Mouse (Mus musculus) thymus, postnatal 10 days (tissue): Measurements from ENCODE around the gene Vwce.

Experiments
- DNase-seq, 2 experiments: peaks; one replicate each; pipeline ENCODE4 v3.0.0; 2021; ENCODE audit warnings: low spot score in 2 of 2

Vwce gene

GRCm38 (mm10) chr19:10691121-10691520 lies 57.1 kb downstream of the Vwce start:
- DNase-seq, result no peak

- no peak for DNase-seq
These were observed 57.6 kb downstream of the Vwce start for GRCm38 (mm10) chr19:10691660-10692059.

GRCm38 (mm10) chr19:10692361-10692760 lies 58.3 kb downstream of the Vwce start:
- DNase-seq, result no peak

GRCm38 (mm10) chr19:10693926-10694682 lies 60.1 kb downstream of the Vwce start:
- DNase-seq, result no peak

DNA sequence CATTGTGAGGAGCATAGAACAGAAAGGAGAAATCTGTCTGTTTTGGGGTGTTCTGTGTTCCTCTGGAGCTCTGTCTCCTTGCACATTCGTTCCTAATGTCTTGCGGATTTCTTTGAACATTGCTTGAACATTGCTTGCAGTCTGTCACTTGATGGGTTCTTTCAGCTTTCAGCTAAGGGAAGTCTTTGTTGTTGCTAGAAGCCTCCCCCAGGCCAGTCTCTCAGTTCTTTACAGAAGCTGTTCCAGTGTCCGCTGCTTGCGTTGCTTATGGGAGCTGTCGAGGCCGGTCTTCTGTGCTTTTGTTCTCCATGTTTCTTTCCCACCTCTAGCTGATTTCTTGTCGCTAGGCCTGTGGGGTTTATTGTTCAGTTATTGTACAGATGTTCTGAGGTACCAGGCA lies 61.8 kb downstream of the Vwce start:
- DNase-seq, result no peak

DNA sequence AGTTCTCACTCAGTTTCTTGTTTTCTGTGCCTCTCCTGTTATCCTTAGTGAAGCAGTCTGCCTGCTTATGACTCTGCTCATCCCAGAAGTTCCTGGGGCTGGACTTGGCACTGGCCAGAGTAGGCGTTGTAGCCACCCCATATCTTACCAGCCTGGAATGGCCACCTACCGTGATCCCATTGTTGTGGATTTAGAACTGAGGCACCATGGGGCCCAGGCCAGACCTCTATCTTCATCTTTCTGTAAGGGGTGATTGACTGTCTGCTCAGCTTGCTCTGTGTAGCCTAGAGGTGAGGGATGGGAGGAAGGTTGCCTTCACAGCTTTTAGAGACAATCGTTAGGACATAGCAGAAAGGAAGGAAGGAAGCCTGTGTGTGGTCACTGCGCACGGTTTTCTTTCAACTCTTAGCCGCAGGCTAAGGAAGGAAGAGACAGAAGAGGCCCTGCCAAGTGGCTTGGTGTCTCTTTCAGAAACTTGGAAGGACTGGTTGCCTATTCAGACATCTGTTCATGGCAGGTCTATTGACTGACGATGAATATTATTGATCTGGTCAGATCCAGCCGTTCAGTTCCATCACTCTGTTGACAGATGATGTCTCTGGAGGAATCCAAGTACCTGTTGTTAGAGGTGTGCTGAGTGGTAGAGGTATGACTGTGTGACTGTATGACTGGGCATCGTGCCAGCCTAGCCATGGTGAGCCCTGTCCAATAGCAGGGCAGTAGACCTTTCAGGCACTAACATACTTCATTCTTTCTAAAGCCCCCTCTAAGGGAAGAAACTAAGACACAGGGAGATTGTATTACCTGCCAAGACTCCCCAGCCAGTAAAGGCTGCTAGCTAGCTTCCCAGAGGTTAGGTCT lies 64.3 kb downstream of the Vwce start:
- DNase-seq, result no peak

GRCm38 (mm10) chr19:10699851-10700250 lies 65.8 kb downstream of the Vwce start:
- DNase-seq, result no peak

DNA sequence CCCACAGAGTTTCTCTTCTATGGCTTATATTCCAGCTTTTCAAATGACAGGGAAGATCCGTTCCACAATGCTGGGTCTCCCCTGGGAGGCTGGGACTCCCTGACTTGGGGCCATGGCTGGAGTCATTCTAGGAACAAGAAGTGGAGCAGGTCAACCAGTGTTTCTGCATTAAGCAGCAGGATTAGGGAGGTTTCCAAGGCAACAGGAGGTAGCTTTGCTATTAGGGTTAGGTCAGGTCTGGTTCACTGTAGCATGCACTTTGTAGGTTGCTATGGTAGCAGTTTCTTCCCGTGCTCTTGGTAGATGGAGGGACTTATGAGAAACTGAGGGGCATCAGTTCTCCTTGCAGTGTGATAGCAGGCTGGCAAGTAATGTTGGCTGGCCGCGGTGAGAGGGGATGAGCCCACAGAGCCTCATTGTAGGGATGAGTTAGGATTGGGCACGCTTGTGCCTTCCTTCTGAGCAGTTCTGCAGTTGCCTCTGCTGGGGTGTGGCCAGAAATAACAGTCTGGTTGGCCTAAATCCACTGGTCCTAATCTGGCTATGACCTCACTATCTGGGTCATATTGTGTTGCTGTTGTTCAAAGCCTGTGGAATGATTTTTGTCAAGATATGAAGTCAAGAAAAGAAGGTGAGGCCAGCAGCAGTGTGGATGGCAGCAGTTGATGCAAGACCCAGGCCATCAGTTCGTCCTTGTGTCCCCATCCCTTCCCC lies 67.2 kb downstream of the Vwce start:
- DNase-seq, result no peak

- DNase-seq, result no peak
These were observed 68.1 kb downstream of the Vwce start for GRCm38 (mm10) chr19:10702125-10702524.

GRCm38 (mm10) chr19:10703470-10703869 lies 69.5 kb downstream of the Vwce start:
- DNase-seq, result no peak

DNA sequence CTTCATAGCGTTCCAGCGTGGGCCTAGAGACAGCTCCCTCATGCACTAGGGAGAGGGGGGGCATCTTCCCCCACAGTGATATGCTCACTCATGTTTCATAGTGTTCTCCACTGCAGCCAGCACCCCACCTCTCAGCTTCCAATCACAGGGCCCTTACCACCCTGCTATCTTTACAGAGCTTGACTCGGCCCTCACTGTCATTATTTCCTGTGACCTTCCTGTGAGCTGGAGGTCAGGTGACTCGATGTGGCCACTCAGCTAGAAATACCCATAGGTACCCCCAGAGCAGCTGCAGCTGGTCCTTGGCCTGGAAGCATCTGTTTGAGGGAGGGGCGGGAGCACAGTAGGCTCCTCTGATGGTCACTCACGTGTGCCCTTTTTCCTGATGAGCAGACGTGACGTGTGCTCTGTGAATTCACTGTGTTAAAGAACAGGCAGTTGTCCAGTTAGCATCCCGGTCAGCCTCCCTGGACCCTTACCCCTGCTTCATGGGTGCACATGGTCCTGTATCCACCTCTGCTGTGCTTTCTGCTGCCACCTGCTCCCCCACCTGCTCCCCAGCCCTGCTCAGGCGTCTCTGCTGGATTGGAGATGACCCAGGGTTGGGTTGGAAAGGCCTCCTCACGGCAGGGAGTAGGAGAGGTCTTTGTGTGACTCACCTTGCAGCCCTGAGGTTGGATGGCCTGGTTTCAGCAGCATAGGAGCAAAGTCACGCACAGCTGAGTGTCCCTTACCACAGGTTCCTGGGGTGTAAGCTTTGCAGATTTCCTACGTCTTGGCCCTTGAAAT lies 73.3 kb downstream of the Vwce start:
- no peak for DNase-seq

- DNase-seq, result no peak
These were observed 73.9 kb downstream of the Vwce start for GRCm38 (mm10) chr19:10707881-10708280.

GRCm38 (mm10) chr19:10708900-10709299 lies 74.9 kb downstream of the Vwce start:
- no peak for DNase-seq

DNA sequence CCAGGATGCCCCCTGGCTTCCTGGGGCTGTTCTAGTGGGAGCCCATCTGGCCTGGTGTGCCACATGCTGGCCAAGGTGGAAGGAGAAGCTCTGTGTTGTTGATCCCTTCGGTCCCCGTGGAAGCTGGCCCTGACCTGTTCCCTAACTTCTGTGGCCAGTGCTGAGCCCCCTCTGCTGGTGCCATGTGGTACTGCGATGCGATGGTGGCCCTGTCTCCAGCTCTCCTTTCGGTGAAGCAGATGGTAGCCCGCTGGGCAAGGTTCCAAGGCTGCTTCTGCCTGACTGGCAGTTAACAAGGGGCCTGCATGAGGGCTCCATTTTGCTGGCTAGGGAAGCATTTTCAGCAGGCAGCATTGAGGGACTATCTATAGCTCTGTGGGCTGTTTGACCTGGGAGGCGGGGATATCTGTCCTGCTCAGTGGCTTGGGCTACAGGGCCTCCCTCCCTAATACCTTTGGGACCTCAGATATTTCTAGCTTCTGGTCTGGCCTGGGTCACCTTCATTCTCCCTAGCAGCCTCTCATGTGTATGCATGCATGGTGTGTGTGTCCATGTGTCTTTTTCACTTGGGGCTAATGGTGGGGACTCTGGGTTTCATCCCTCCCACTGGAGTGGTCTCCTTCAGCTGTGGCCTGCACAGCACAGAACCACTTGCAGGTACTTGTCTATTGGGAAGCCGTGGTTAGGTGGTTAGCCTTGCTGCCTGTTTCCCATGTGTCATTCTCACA lies 75.5 kb downstream of the Vwce start:
- DNase-seq, result peak; percentile 75 to 88

GRCm38 (mm10) chr19:10710088-10710511 lies 76.1 kb downstream of the Vwce start:
- DNase-seq, result peak; percentile 42 to 58

DNA sequence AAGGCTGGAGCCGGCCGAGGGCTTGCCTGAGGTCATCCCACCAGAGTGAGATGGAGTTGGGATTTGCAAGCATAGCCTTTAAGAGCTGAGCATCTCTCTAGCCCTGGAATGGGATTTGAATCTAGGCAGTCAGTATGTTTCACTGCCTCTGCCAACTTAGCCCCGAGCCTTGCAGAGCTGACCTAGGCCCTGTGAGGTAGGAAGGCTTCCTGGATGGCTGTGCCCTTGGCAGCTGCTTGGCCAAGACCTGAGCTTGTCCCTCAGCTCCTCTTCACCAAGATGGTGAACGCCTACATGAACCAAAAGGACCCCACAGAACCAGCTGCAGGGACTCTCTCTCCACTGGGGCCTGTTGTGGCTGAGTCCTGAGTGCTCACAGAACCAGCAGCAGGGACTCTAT lies 76.7 kb downstream of the Vwce start:
- no peak for DNase-seq

GRCm38 (mm10) chr19:10712194-10712593 lies 78.2 kb downstream of the Vwce start:
- DNase-seq, result no peak

DNA sequence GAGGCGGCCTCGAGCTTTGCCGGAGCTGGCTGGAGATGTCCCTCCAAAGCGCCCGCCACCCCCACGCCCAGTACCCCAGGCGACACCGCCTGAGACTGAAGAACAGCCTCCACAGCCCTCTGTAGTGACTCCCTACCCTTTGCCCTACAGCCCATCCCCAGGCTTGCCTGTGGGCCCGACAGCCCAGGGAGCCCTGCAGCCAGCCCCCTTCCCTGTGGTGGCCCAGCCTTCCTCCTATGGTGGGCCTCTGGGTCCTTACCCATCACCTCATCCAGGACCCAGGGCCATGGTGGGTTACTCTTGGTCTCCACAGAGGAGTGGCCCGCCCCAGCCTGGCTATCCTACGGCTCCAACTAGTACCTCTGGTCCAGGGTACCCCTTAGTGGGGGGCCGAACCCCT lies 78.6 kb downstream of the Vwce start:
- DNase-seq, result no peak

- DNase-seq, result no peak
These were observed 79.5 kb downstream of the Vwce start for GRCm38 (mm10) chr19:10713551-10713950.

DNA sequence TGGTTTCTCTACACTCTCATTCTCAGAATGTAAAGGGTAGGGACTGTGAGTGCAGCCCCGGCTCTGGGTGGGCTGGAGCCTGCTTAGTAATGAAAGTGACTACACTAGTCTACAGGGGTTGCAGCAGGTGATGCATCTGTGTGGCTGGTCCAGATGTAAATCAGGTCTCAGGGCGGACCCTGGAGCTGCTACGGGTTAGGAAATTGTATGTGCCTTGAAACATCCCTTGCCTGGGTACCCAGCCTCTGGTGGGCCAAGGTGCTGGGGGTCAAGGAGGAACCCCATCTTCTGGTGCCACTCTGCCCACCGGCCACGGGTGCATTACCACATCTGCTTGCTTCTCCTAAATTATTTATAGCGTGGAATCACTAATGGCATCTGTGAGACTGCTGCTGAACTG lies 80.2 kb downstream of the Vwce start:
- DNase-seq, result no peak
